Mouse (Mus musculus): ENCODE results near the gene Erc2. TPM values are rescaled to one million over a fixed set of nuclear protein-coding genes. Genes with fewer than 3 reads are reported as not detected.

Erc2 gene
- polyA plus RNA-seq, 1 experiment from 2014 or later, result 58.0 TPM

DNA sequence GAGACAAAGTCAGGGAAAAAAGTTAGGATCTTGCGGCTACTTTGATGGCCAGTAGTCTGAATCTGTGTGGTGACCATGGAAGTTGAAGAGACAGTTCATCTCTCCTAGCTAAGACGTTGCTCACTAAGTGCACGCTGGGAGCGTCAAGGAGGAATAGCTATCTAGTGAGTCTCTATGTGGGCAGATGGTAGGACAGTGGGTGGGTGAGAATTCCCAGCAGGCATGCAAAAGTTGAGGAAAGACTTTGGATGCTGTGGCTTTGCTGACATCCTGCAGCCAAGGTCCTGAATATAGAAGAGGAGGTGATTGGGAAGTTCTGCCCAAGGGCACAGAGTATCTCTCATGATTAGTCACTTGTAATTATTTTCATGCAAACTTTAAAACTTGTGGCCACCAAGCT, 162.6 kb downstream of the Erc2 start:
- Histone ChIP-seq H3K9me3 (no peaks in the 10 kb centered on the region), H3K4me2 (no peak overlapping the region), H3K36me3 (no peaks in the 10 kb centered on the region), H3K4me1 (replicated peaks) (peaks cover 6% of the 10 kb centered on the region; the same call in 1 of the 2 replicates), H3K27ac (replicated peaks) (no peak overlapping the region), H3K4me3 (no peak overlapping the region), H3K9ac (no peak overlapping the region), H3K27me3 (no peaks in the 10 kb centered on the region)
- WGBS, result 95% methylated on average over 4 of the region's 4 CpGs
- ATAC-seq (ENCODE audit: low read depth), result no peak

DNA sequence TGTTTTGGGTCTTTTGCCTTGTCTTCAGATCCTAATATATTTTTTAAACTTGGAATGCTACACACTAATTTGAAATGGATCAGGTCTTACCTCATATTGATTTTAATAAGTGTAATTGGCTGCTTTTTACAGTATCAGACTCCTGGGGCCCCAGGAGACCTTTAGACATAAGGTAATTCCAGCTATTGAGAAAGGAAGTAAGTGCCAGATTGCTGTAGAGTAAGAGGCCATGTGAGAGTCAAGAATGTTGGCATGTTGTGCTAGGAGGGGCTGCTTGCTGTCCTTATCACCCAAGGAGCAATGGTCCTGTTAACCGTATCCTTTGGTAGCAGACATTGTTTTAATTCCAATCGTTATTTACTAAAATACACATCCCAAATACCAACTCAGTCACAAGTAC, 163.3 kb downstream of the Erc2 start:
- no peaks in the 10 kb centered on the region for H3K9me3 ChIP-seq
- no peak overlapping the region for H3K9ac ChIP-seq
- no peak overlapping the region for H3K4me3 ChIP-seq
- no peak overlapping the region for H3K27ac ChIP-seq (replicated peaks)
- H3K4me2 ChIP-seq, result no peak overlapping the region
- ATAC-seq (ENCODE audit: low read depth), result no peak
- no peaks in the 10 kb centered on the region for H3K27me3 ChIP-seq
- H3K36me3 ChIP-seq, result no peaks in the 10 kb centered on the region
- peaks cover 6% of the 10 kb centered on the region; the same call in 1 of the 2 replicates for H3K4me1 ChIP-seq (replicated peaks)
- 93% methylated on average over 2 of the region's 2 CpGs for WGBS

DNA sequence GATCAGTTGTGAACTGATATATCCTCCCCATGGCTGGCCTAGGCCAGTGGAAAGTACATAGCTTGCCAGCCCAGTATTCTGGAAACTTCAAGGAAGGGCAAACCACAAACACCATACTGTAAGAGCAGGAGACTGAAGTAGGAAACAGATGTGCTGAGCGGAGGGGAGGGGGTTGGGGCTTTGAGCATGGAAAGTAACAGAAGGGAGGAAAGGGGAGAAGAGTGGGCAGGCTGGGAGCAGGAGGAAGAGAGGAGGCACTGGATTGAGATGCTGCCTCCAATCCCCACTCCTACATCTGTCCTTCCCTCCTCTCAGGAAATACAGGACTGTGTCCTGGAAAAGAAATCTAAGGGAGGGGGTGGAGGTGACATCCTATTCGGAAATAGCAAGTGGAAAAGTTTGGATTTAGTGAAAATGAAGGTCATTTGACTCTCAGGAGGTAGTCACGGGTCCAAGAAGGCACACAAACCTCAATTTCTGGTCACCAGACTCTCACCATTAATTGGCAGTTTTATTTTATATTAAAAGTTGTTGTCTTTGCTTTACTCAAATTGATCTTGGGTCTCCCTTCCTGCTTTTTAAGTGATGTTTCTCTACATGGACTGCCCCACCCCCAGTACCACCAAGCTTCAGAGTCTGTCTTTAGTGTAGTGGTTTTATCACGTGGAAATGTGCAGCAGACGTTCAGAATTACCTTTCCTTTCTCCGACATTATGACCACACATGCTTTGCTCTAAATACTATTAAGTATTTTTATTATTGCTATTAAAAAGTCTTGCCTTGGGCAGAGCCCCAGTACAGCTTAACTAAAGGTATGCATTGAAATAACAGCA, 167.1 kb downstream of the Erc2 start:
- H3K4me1 ChIP-seq (replicated peaks), result peaks cover 6% of the 10 kb centered on the region; the same call in 1 of the 2 replicates
- WGBS, result 77% methylated on average over 6 of the region's 6 CpGs

DNA sequence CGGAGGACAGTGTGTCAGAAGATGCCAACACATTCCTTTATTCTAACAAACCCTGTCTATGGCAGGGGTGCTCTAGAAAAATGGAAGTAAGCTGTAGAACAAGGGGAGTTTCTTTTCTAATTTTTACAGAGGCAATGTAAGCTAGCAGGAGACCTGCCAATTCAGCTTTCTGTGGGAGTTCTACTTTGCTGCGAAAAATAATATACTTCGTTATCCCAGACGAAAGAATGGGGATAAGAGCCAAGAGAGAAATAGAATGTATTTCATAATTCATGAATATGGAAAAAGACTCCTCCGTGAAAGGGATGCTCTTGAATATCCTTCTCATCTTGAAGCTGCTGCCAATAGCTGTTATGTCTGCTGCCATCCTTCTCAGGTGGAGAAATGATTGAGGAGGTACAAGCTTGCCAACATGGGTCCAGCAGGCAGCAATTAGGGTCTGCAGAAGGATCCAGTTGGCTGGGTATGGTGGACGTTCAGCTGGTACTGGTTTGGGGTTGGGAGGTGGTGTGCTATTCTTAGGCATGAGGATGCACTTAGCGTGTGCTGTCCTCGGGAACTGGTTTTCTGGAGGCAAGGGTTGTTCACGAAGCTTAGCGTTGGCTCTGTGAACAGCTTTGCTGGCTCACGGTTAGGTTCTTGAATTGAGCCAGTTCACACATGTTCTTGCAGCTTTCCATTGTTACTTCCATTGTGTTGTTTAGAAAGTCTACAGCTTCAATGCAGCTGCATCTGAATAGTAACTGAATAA, 176.1 kb downstream of the Erc2 start:
- 71% methylated on average over 11 of the region's 11 CpGs for WGBS
- no peak for ATAC-seq (ENCODE audit: low read depth)
- H3K27me3 ChIP-seq, result no peaks in the 10 kb centered on the region

More for the DNA sequence above, 167.1 kb downstream of the Erc2 start:
- no peak overlapping the region for H3K4me3 ChIP-seq
- no peak for ATAC-seq (ENCODE audit: low read depth)
- no peak overlapping the region for H3K4me2 ChIP-seq
- no peak overlapping the region for H3K27ac ChIP-seq (replicated peaks)
- no peaks in the 10 kb centered on the region for H3K36me3 ChIP-seq
- H3K9ac ChIP-seq, result no peak overlapping the region
- H3K9me3 ChIP-seq, result no peaks in the 10 kb centered on the region
- H3K27me3 ChIP-seq, result no peaks in the 10 kb centered on the region

DNA sequence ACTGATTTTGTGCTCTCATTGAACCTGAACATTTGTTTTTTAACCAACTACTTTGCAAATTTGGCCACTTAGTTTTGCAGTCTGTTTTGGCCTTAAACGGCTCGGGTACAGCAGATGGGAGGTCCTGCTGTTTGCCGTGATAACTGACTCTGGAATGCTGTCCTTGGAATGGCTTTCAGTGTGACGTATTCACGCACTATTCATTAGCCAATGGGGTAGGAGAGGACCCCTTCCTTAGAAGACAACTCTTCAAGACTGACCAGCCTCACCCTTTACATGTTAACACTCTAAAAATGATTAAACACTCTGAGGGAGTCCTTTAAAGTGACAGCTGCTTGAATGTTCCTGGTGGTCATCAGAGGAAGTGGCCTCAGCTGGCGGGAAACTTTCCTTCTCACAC, 178.5 kb downstream of the Erc2 start:
- WGBS, result 70% methylated on average over 6 of the region's 6 CpGs
- Histone ChIP-seq H3K4me3 (no peak overlapping the region), H3K9ac (no peak overlapping the region), H3K4me2 (no peak overlapping the region), H3K27ac (replicated peaks) (no peak overlapping the region), H3K9me3 (0 out of 2 replicates have a peak, but pooled peaks cover 5% of the 10 kb centered on the region), H3K27me3 (no peaks in the 10 kb centered on the region), H3K36me3 (no peaks in the 10 kb centered on the region), H3K4me1 (replicated peaks) (no peaks in the 10 kb centered on the region)
- ATAC-seq (ENCODE audit: low read depth), result no peak

More for the DNA sequence above, 176.1 kb downstream of the Erc2 start:
- no peak overlapping the region for H3K4me2 ChIP-seq
- no peaks in the 10 kb centered on the region for H3K4me1 ChIP-seq (replicated peaks)
- no peaks in the 10 kb centered on the region for H3K36me3 ChIP-seq
- H3K27ac ChIP-seq (replicated peaks), result no peak overlapping the region
- H3K9ac ChIP-seq, result no peak overlapping the region
- H3K9me3 ChIP-seq, result no peaks in the 10 kb centered on the region
- H3K4me3 ChIP-seq, result no peak overlapping the region

DNA sequence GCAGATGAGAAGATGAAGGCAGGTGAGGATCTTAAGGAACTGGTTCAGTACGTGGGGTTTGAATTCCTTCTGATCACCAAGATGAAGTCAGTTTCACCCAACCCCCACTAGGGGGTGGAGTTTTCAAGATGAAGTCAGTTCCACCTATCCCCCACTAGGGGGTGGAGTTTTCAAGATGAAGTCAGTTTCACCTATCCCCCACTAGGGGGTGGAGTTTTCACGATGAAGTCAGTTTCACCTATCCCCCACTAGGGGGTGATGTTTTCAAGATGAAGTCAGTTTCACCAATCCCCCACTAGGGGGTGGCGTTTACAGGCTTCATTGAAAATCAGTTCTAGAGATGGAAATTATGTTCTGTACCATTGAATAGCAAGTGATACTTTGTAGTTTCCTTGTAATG, 181.7 kb downstream of the Erc2 start:
- H3K36me3 ChIP-seq, result no peaks in the 10 kb centered on the region
- ATAC-seq (ENCODE audit: low read depth), result no peak

DNA sequence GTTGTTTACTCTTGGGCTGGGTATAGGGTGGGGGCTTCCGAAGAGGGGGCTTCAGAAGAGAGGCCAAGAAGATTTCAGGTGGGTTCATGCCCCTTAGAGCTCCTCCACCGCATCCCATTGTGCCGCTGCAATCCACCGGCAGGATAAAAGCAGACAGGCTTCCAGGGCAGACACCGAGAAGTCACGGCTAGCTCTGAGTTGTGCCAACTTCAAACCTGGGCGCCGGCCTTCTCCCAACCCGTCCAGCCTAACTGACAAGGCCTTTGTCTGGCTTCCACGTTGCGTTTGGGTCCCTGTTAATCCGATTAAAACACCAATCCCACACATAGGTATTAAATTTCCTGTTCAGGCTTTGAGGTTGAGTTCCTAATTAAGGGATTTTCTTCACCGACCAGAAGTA, 182.8 kb downstream of the Erc2 start:
- Histone ChIP-seq H3K36me3 (no peaks in the 10 kb centered on the region), H3K9ac (no peak overlapping the region)

More for the DNA sequence above, 181.7 kb downstream of the Erc2 start:
- 89% methylated on average over 3 of the region's 3 CpGs for WGBS
- H3K4me2 ChIP-seq, result no peak overlapping the region
- H3K9ac ChIP-seq, result no peak overlapping the region
- H3K4me3 ChIP-seq, result no peak overlapping the region
- H3K27ac ChIP-seq (replicated peaks), result no peak overlapping the region
- H3K9me3 ChIP-seq, result 0 out of 2 replicates have a peak, but pooled peaks cover 5% of the 10 kb centered on the region
- 0 out of 2 replicates have a peak, but pooled peaks cover 5% of the 10 kb centered on the region for H3K4me1 ChIP-seq (replicated peaks)
- no peaks in the 10 kb centered on the region for H3K27me3 ChIP-seq

DNA sequence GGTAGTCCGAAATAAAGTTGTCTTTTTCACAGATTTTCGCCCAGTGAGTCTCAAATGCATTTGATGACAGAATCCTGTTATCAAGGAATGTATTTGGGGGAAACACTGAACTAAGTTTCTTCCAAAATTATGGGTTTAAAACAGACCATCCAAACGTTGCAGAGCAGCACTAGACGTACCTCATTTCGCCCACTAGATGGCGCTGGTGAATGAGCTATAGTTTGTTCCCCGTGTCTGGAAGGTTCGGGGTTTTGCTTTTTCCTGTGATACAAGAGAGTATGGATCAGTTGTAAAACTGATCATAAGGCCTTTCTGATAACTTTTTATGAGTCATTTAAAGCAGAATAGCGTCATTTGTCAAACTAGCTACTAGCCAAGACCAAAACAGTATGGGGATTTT, 185.9 kb downstream of the Erc2 start:
- Histone ChIP-seq H3K27ac (replicated peaks) (no peak overlapping the region), H3K4me3 (no peak overlapping the region), H3K36me3 (no peaks in the 10 kb centered on the region), H3K4me2 (no peak overlapping the region), H3K9me3 (0 out of 2 replicates have a peak, but pooled peaks cover 5% of the 10 kb centered on the region), H3K4me1 (replicated peaks) (0 out of 2 replicates have a peak, but pooled peaks cover 5% of the 10 kb centered on the region), H3K9ac (no peak overlapping the region), H3K27me3 (no peaks in the 10 kb centered on the region)
- ATAC-seq (ENCODE audit: low read depth), result no peak
- 4% methylated on average over 9 of the region's 9 CpGs for WGBS

More for the DNA sequence above, 182.8 kb downstream of the Erc2 start:
- H3K27ac ChIP-seq (replicated peaks), result no peak overlapping the region
- ATAC-seq (ENCODE audit: low read depth), result no peak
- H3K27me3 ChIP-seq, result no peaks in the 10 kb centered on the region
- H3K4me3 ChIP-seq, result no peak overlapping the region
- H3K4me2 ChIP-seq, result no peak overlapping the region
- H3K9me3 ChIP-seq, result 0 out of 2 replicates have a peak, but pooled peaks cover 5% of the 10 kb centered on the region
- 0 out of 2 replicates have a peak, but pooled peaks cover 5% of the 10 kb centered on the region for H3K4me1 ChIP-seq (replicated peaks)
- WGBS, result 84% methylated on average over 13 of the region's 13 CpGs

DNA sequence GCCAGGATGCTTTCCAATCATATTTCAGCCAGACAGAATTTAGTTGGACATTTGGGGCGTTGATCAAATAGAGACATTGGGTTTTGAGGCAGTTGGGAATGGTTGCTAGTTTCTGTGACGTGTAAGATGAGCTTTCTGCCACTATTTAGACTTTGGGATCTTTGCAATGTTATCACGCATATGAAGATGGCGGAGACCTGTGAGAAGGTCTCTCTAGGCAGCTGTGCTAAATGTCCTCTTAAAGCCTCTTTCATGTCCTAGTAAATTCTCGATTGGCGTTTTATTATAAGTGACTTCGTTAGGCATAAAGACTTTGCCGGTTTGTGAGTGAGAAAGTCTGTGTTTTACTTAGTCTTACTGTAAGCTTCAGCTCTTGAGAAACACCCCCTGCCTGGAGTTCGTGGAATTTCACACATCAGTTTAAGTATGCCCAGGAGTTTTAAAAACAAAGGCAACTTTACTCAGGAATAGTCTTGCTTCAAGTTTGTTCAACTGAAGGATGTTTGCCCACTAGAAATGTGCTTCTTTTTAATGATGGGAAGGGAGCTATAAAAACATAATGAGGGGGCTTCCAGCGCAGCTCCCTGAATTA, 186.4 kb downstream of the Erc2 start:
- H3K4me2 ChIP-seq, result no peak overlapping the region
- no peaks in the 10 kb centered on the region for H3K27me3 ChIP-seq
- H3K27ac ChIP-seq (replicated peaks), result no peak overlapping the region
- WGBS, result 54% methylated on average over 10 of the region's 10 CpGs
- no peaks in the 10 kb centered on the region for H3K36me3 ChIP-seq
- no peak overlapping the region for H3K9ac ChIP-seq
- H3K9me3 ChIP-seq, result 0 out of 2 replicates have a peak, but pooled peaks cover 4% of the 10 kb centered on the region
- ATAC-seq (ENCODE audit: low read depth), result no peak
- 0 out of 2 replicates have a peak, but pooled peaks cover 5% of the 10 kb centered on the region for H3K4me1 ChIP-seq (replicated peaks)
- no peak overlapping the region for H3K4me3 ChIP-seq

DNA sequence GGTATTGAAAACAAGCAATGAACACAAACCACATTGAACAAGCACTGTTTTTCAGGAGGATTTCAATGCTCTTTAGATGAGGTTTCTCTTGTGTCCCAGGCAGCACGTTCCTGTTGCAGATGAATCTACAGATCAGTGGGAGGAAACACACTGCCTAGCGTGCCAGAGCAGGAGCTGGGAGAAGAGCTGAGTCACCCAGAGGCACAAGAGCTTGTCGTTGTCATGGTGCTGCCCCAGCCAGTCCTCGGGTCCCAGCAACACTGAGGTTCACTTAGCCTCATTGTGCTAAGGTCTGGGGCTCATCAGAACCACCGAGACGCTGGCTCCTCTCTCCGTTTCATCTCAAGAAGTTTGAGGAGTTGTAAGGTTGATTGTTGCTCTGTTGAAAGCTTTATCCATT, 188.6 kb downstream of the Erc2 start:
- H3K27ac ChIP-seq (replicated peaks), result no peak overlapping the region
- H3K4me2 ChIP-seq, result no peak overlapping the region
- H3K36me3 ChIP-seq, result no peaks in the 10 kb centered on the region
- 41% methylated on average over 7 of the region's 7 CpGs for WGBS
- no peaks in the 10 kb centered on the region for H3K27me3 ChIP-seq
- ATAC-seq (ENCODE audit: low read depth), result no peak
- no peak overlapping the region for H3K4me3 ChIP-seq
- no peaks in the 10 kb centered on the region for H3K9me3 ChIP-seq
- 0 out of 2 replicates have a peak, but pooled peaks cover 5% of the 10 kb centered on the region for H3K4me1 ChIP-seq (replicated peaks)
- no peak overlapping the region for H3K9ac ChIP-seq

DNA sequence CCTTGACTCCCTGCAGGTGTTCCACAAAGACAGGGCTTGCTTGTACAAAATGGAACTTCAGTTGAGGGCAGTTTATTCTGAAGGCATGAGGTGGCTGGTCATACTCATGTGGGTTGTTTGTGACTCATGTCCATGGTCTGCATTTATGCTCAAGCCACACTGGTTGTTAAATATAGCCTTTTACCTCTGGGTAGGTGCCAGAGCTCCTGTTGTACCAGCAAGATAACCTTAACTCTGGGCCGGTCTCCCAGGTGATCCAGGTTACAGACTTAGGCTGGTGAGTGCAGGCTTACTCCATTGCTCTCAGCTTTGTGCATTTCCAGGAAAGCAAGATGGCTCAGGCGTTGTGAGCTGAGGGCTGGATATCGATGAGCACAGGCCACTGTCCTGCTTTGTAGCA, 189.4 kb downstream of the Erc2 start:
- 92% methylated on average over 3 of the region's 3 CpGs for WGBS

DNA sequence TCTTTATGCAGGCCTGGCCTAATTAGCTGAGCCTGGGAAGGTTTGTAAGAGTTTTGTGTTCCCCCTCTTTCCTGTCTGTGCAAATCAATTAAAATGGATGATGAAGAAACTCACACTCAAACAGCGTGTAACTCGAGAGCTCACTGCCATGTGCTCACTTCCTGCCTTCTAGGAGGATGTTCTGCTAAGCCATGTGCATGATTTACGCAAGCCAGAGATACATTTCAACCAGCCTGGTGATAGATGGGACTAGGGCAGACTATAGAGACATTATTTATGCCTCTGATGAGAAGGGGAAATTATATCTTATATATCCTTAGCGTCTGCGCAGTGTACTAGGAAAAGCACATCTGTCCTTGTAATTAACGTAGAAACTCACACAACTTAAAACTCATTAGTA, 193.5 kb downstream of the Erc2 start:
- no peak for ATAC-seq (ENCODE audit: low read depth)
- no peaks in the 10 kb centered on the region for H3K36me3 ChIP-seq
- H3K27me3 ChIP-seq, result no peaks in the 10 kb centered on the region
- no peaks in the 10 kb centered on the region; the same call in 1 of the 2 replicates for H3K4me1 ChIP-seq (replicated peaks)
- no peak overlapping the region for H3K27ac ChIP-seq (replicated peaks)
- no peak overlapping the region for H3K9ac ChIP-seq
- H3K9me3 ChIP-seq, result no peaks in the 10 kb centered on the region
- H3K4me2 ChIP-seq, result no peak overlapping the region
- H3K4me3 ChIP-seq, result no peak overlapping the region
- 56% methylated on average over 6 of the region's 6 CpGs for WGBS

More for the DNA sequence above, 189.4 kb downstream of the Erc2 start:
- Histone ChIP-seq H3K27me3 (no peaks in the 10 kb centered on the region), H3K36me3 (no peaks in the 10 kb centered on the region), H3K9me3 (no peaks in the 10 kb centered on the region), H3K4me3 (no peak overlapping the region), H3K27ac (replicated peaks) (no peak overlapping the region), H3K4me2 (no peak overlapping the region), H3K4me1 (replicated peaks) (0 out of 2 replicates have a peak, but pooled peaks cover 5% of the 10 kb centered on the region), H3K9ac (no peak overlapping the region)
- ATAC-seq (ENCODE audit: low read depth), result no peak

Data from neural tube, embryonic 13.5 days (tissue).